Mouse (Mus musculus): Measurements from ENCODE around the gene Rln1.

Gene Rln1

DNA sequence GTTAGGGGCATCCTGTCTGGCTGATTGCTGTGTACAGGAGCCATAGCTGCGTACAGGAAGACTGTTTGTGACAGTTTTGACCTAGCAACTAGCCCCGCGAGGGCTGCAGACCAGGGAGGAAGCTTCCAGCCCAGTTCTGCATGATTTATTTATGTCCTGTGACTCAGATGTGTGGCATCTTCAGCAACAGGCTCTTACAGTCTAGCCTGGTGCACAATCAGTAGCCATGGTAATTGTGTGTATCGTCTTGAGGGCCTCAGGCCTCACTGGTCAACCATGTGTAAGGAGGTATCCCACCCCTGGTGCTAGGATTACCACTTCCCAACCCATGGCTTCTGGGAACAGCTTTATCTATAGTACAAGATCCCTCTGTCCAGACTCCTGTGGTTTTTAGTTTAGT lies 41.9 kb downstream of the Rln1 start:
- no peak for DNase-seq

DNA sequence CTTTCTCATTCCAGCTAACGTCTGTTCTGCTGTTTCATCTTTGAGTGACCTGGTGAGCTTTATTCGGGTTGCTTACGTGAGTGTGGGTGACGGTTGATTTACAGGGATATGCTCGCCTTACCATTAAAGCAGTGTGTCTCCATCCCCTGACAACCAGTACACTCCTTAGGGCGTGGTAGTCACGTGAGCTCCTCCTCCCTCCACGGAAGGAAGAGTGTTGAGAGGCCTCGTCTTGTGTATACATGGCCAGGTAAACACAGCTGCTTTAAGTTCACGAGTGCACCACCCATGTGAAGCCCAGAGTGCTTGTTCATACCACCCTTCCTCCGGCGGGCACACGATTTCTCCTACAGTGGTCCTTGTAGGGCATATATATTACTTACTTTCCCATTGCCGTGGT lies 42.9 kb downstream of the Rln1 start:
- no peak for DNase-seq

DNA sequence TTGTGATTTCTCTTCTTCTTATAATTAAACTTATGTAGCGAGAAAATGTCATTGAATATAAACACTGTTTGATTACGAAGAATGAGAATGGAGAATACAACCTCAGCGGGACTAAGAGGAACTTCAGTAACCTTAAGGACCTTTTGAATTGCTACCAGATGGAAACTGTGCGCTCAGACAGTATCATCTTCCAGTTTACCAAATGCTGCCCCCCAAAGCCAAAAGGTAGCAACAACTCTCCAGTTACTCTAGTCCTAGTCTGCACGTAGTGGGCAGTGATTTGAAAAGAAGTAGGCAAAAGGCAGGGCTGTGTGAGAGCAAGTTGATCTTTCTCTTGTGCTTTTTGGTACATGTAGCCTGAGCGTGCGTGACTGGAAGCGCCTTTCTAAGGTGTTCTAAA lies 46.6 kb downstream of the Rln1 start:
- DNase-seq = no peak

DNA sequence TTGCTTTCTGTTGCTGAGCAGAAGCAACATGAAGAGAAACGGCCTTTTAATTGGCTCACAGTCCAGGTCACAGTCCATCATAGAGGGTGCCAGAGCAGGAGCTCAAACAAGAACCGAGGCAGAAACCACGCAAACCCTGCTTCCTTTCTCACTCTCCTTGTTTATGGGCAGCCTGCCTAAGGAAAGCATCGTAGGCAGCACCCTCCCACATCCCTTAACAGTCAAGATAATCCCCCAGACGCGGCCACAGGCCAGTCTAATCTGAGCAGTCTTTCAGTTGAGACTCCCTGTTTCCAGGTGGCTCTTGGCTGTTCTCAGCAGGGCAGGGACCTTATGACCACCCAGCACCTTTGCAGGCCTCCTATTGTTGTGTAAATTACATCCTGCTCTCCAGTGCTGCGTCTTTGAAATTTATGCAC lies 49.0 kb downstream of the Rln1 start:
- DNase-seq = no peak

Data from cerebellum, adult 11 months (tissue).